Mouse (Mus musculus) yolk sac, embryonic 10.5 days (tissue): ENCODE data around the gene Dnase2a.

Experiments used
- DNase-seq: peaks from one replicate; pipeline ENCODE4 v3.0.0-alpha.2; 2017; ENCODE audit warnings: low spot score

Dnase2a gene

GRCm38 (mm10) chr8:84936962-84937546 lies 28.7 kb downstream of the Dnase2a start, which contains the start of gene Mast1:
TSS of gene Mast1 (minus strand) at chr8:84937359.
- DNase-seq = peak; percentile 42

- DNase-seq = no peak
Measured at GRCm38 (mm10) chr8:84937620-84938485, 29.5 kb downstream of the Dnase2a start.

GRCm38 (mm10) chr8:84943699-84944098 lies 35.3 kb downstream of the Dnase2a start:
- no peak for DNase-seq

- DNase-seq = no peak
Measured at GRCm38 (mm10) chr8:84944478-84945160, 36.3 kb downstream of the Dnase2a start.

GRCm38 (mm10) chr8:84945235-84945632 lies 36.9 kb downstream of the Dnase2a start:
- no peak for DNase-seq

GRCm38 (mm10) chr8:84945633-84946527 lies 37.5 kb downstream of the Dnase2a start:
- no peak for DNase-seq

GRCm38 (mm10) chr8:84946528-84947240 lies 38.3 kb downstream of the Dnase2a start, which contains the start of gene Rtbdn:
TSS of gene Rtbdn (plus strand) at chr8:84946991.
- DNase-seq = no peak

GRCm38 (mm10) chr8:84947241-84947545 lies 38.8 kb downstream of the Dnase2a start:
- DNase-seq = peak; percentile 50

- DNase-seq = no peak
Measured at GRCm38 (mm10) chr8:84949753-84950152, 41.4 kb downstream of the Dnase2a start.

GRCm38 (mm10) chr8:84952612-84953255 lies 44.4 kb downstream of the Dnase2a start:
- no peak for DNase-seq

- no peak for DNase-seq
Measured at GRCm38 (mm10) chr8:84956768-84957167, 48.4 kb downstream of the Dnase2a start.

- DNase-seq = no peak
Measured at GRCm38 (mm10) chr8:84959811-84960210, 51.5 kb downstream of the Dnase2a start.

- DNase-seq = no peak
Measured at GRCm38 (mm10) chr8:84963952-84964351, 55.6 kb downstream of the Dnase2a start.

GRCm38 (mm10) chr8:84965731-84966291 lies 57.5 kb downstream of the Dnase2a start:
- peak; percentile 96 for DNase-seq

- no peak for DNase-seq
Measured at GRCm38 (mm10) chr8:84966603-84967002, 58.2 kb downstream of the Dnase2a start.

- no peak for DNase-seq
Measured at GRCm38 (mm10) chr8:84967532-84968304, 59.4 kb downstream of the Dnase2a start.

GRCm38 (mm10) chr8:84968650-84969049 lies 60.3 kb downstream of the Dnase2a start:
- DNase-seq = no peak

GRCm38 (mm10) chr8:84969241-84970134 lies 61.1 kb downstream of the Dnase2a start, which contains the start of the genes Gm49661, Prdx2 and Rnaseh2a:
TSS of gene Gm49661 (minus strand) at chr8:84969433.
TSS of gene Prdx2 (plus strand) at chr8:84969587.
TSS of gene Rnaseh2a (minus strand) at chr8:84969767.
- DNase-seq = peak; percentile 90
